In the genomic region with DNA sequence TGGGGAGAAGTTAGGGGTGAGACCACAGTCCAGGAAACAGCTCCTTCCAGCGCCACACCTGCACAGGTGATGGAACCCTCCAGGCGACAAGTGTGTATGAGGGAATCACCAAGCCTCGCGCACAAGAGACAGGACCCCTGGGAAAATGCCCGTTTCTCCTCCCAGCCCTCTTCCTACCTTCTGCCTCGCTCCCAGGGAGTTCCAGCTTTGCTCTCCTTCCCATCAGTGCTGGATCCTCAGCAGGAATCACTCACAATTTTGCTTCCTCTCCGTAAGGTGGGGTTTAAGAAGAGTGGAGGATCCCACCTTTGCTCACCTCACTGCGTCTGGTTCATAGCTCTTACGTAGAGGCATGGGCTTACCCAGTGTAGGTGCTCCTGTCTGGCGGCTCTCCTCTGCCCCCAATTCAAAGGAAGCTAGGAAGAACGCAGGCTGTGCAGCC, we compare ENCODE assay signal across 8 mouse cellular contexts. TPM values are rescaled to one million over a fixed set of nuclear protein-coding genes. Genes with fewer than 3 reads are reported as not detected.
DNase-seq lines count a peak whose midpoint lies in the region; ATAC-seq and TF ChIP-seq lines count a peak whose summit lies in the region.

No protein-coding gene starts in this region.

- intact Hi-C loops in heart, postnatal 14 days (cut with DNase I), result loop anchor here (5.0 kb wide), 1 partner anchor 65 kb away; the partner anchor contains the start of gene Myo1e

- TF ChIP-seq CTCF in ES-Bruce4 (IDR thresholded peaks at IDR 0.05; ENCODE audit: low read depth, low read length), result no peak

- TF ChIP-seq EP300 in ES-Bruce4 (IDR thresholded peaks at IDR 0.05; ENCODE audit: insufficient read depth, low read depth, low read length), result no peak

- H3K4me3 ChIP-seq in heart, embryonic 11.5 days (ENCODE audit: low read depth, low read length), result peak overlapping the region; percentile 70
- H3K4me3 ChIP-seq in ES-Bruce4 (ENCODE audit: low read depth, low read length), result peak overlapping the region; percentile 72
- H3K4me3 ChIP-seq in forebrain, embryonic 16.5 days (replicated peaks; ENCODE audit: low read length), result peak overlapping the region; percentile 76
- H3K4me3 ChIP-seq in liver, embryonic 12.5 days, result peak overlapping the region; percentile 54; the same call in 1 of the 2 replicates
- peak overlapping the region; percentile 56 for H3K4me3 ChIP-seq in stomach, embryonic 14.5 days (ENCODE audit: low read depth, low read length)

- peaks cover 10% of the 10 kb centered on the region for H3K4me1 ChIP-seq in heart, embryonic 11.5 days (ENCODE audit: control insufficient read depth, insufficient read depth, low read length)
- peaks cover 1% of the 10 kb centered on the region for H3K4me1 ChIP-seq in ES-Bruce4 (ENCODE audit: control insufficient read depth, insufficient read depth, low read length)
- peaks cover 11% of the 10 kb centered on the region for H3K4me1 ChIP-seq in forebrain, embryonic 16.5 days (replicated peaks; ENCODE audit: control insufficient read depth, insufficient read depth, low read length)
- H3K4me1 ChIP-seq in liver, embryonic 12.5 days, result peaks cover 9% of the 10 kb centered on the region; the same call in 1 of the 2 replicates
- 0 out of 2 replicates have a peak, but pooled peaks cover 7% of the 10 kb centered on the region for H3K4me1 ChIP-seq in stomach, embryonic 14.5 days (ENCODE audit: control insufficient read depth, insufficient read depth, low read length)

- ATAC-seq in heart, embryonic 11.5 days (replicated peaks; ENCODE audit: insufficient number of reproducible peaks, low FRiP score, low TSS enrichment), result 0 out of 2 replicates have a peak, but pooled peaks have one; percentile 4
- peak; percentile 16 for ATAC-seq in forebrain, embryonic 16.5 days
- no peak for ATAC-seq in liver, embryonic 12.5 days
- ATAC-seq in stomach, embryonic 14.5 days (ENCODE audit: insufficient number of reproducible peaks, insufficient read depth, low FRiP score, low read depth), result 0 out of 2 replicates have a peak, but pooled peaks have one; percentile 8

- no peak for TF ChIP-seq POLR2A in ES-Bruce4 (IDR thresholded peaks at IDR 0.05; ENCODE audit: insufficient read depth, low read length)

- peak overlapping the region; percentile 73; the same call in 1 of the 2 replicates for H3K9ac ChIP-seq in heart, embryonic 11.5 days (ENCODE audit: low read depth, low read length)
- H3K9ac ChIP-seq in ES-Bruce4 (ENCODE audit: low read depth, poor library complexity, severe bottlenecking), result no peak overlapping the region
- peak overlapping the region; percentile 77; the same call in 1 of the 2 replicates for H3K9ac ChIP-seq in forebrain, embryonic 16.5 days (replicated peaks; ENCODE audit: low read depth, low read length)
- H3K9ac ChIP-seq in liver, embryonic 12.5 days, result no peak overlapping the region
- H3K9ac ChIP-seq in stomach, embryonic 14.5 days (replicated peaks; ENCODE audit: low read depth, low read length), result no peak overlapping the region

- H3K4me2 ChIP-seq in heart, embryonic 11.5 days, result peak overlapping the region; percentile 93
- peak overlapping the region; percentile 88 for H3K4me2 ChIP-seq in forebrain, embryonic 16.5 days (ENCODE audit: low read length)
- peak overlapping the region; percentile 69 for H3K4me2 ChIP-seq in liver, embryonic 12.5 days
- H3K4me2 ChIP-seq in stomach, embryonic 14.5 days (replicated peaks; ENCODE audit: low read depth, low read length), result peak overlapping the region; percentile 97

- no peak overlapping the region for H3K27ac ChIP-seq in heart, embryonic 11.5 days (ENCODE audit: low read depth, low read length)
- no peak overlapping the region for H3K27ac ChIP-seq in ES-Bruce4 (ENCODE audit: insufficient read depth, low read length)
- H3K27ac ChIP-seq in forebrain, embryonic 16.5 days (ENCODE audit: low read length), result 0 out of 2 replicates have a peak overlapping the region, but pooled peaks have one; percentile 25
- no peak overlapping the region for H3K27ac ChIP-seq in liver, embryonic 12.5 days
- no peak overlapping the region for H3K27ac ChIP-seq in stomach, embryonic 14.5 days (ENCODE audit: low read length)

- no peak for DNase-seq in heart, postnatal 14 days
- DNase-seq in adipocyte (ENCODE audit: low spot score), result no peak
- DNase-seq in cerebellum, adult 11 months, result no peak

- WGBS in heart, embryonic 11.5 days (ENCODE audit: insufficient replicate concordance), result 4% methylated on average over 11 of the region's 11 CpGs
- WGBS in forebrain, embryonic 16.5 days, result 5% methylated on average over 11 of the region's 11 CpGs
- 6% methylated on average over 11 of the region's 11 CpGs for WGBS in liver, embryonic 12.5 days (ENCODE audit: insufficient replicate concordance)
- WGBS in stomach, embryonic 14.5 days, result 7% methylated on average over 11 of the region's 11 CpGs

- H3K27me3 ChIP-seq in heart, embryonic 11.5 days (ENCODE audit: control insufficient read depth, insufficient read depth, low read length), result peaks cover 11% of the 10 kb centered on the region
- H3K27me3 ChIP-seq in ES-Bruce4 (ENCODE audit: control insufficient read depth, insufficient read depth, low read length, poor library complexity, severe bottlenecking), result no peaks in the 10 kb centered on the region
- 0 out of 2 replicates have a peak, but pooled peaks cover 2% of the 10 kb centered on the region for H3K27me3 ChIP-seq in forebrain, embryonic 16.5 days (replicated peaks; ENCODE audit: control insufficient read depth, insufficient read depth, low read length)
- H3K27me3 ChIP-seq in liver, embryonic 12.5 days (replicated peaks), result peaks cover 61% of the 10 kb centered on the region
- 0 out of 2 replicates have a peak, but pooled peaks cover 3% of the 10 kb centered on the region for H3K27me3 ChIP-seq in stomach, embryonic 14.5 days (ENCODE audit: control insufficient read depth, insufficient read depth, low read length)

- H3K9me3 ChIP-seq in heart, embryonic 11.5 days (replicated peaks; ENCODE audit: control insufficient read depth, low read length), result no peaks in the 10 kb centered on the region
- H3K9me3 ChIP-seq in ES-Bruce4 (replicated peaks; ENCODE audit: control insufficient read depth, insufficient read depth, low read length, poor library complexity, severe bottlenecking), result no peaks in the 10 kb centered on the region
- H3K9me3 ChIP-seq in forebrain, embryonic 16.5 days (ENCODE audit: control insufficient read depth, low read length), result no peaks in the 10 kb centered on the region
- no peaks in the 10 kb centered on the region for H3K9me3 ChIP-seq in liver, embryonic 12.5 days (replicated peaks)
- H3K9me3 ChIP-seq in stomach, embryonic 14.5 days (ENCODE audit: control insufficient read depth, low read depth, low read length), result no peaks in the 10 kb centered on the region; the same call in 1 of the 2 replicates

- H3K36me3 ChIP-seq in heart, embryonic 11.5 days (ENCODE audit: control insufficient read depth, insufficient read depth, low read length), result no peaks in the 10 kb centered on the region
- H3K36me3 ChIP-seq in ES-Bruce4 (ENCODE audit: control insufficient read depth, insufficient read depth, low read length, poor library complexity, severe bottlenecking), result no peaks in the 10 kb centered on the region
- H3K36me3 ChIP-seq in forebrain, embryonic 16.5 days (ENCODE audit: control insufficient read depth, insufficient read depth), result no peaks in the 10 kb centered on the region
- no peaks in the 10 kb centered on the region for H3K36me3 ChIP-seq in liver, embryonic 12.5 days
- no peaks in the 10 kb centered on the region for H3K36me3 ChIP-seq in stomach, embryonic 14.5 days (ENCODE audit: control insufficient read depth, insufficient read depth, low read length)

RNA-seq across cellular contexts. Expression of gene Fam81a, which starts 0.5 kb away (rescaled TPM):
- 20.9 and 24.7 TPM in 2 replicates for polyA plus RNA-seq in heart, embryonic 11.5 days (2014; fragmentation: Nextera tagmentation; extraction: Ambion mirVana)
- total RNA-seq in heart, postnatal 14 days (2021), result 10 to 100 TPM; 23.9 to 30.0 TPM
- 7.8 and 8.3 TPM in 2 replicates for polyA plus RNA-seq in ES-Bruce4 (2011; ENCODE audit: insufficient read depth, insufficient read length, low read depth, missing spikeins)
- 12.4 and 14.4 TPM in 2 replicates for polyA plus RNA-seq in forebrain, embryonic 16.5 days (2015; fragmentation: Nextera tagmentation; extraction: Ambion mirVana)
- polyA plus RNA-seq in liver, embryonic 12.5 days (2016; fragmentation: Nextera tagmentation; extraction: Ambion mirVana), result 0.74 and 0.98 TPM in 2 replicates
- 4.6 and 8.5 TPM in 2 replicates for polyA plus RNA-seq in stomach, embryonic 14.5 days (2014; fragmentation: Nextera tagmentation; extraction: Ambion mirVana)

Comparison
In these comparisons a context has a peak if more than half of its experiments do, and no peak if none do; other contexts are left out.
1. H3K9ac ChIP-seq: peak in heart, embryonic 11.5 days (single experiment) and forebrain, embryonic 16.5 days (single experiment); none in ES-Bruce4 (single experiment), liver, embryonic 12.5 days (single experiment) and stomach, embryonic 14.5 days (single experiment).
2. Peak in every context shown above with its lines, with median percentiles within 50 percentile points of each other: H3K4me2 ChIP-seq and H3K4me3 ChIP-seq.